Mouse (Mus musculus) E14TG2a.4 (cell line): ENCODE measurements around the gene AI413582.

Experiments used
- CTCF ChIP-seq: conservative IDR thresholded peaks from 2 replicates; pipeline ENCODE4 v1.5.1; 2014; ENCODE audit warnings: low read length
- NANOG ChIP-seq: IDR thresholded peaks from 2 replicates; pipeline ENCODE4 v1.6.1; 2014; ENCODE audit warnings: borderline replicate concordance, low read length, mixed read lengths
- POU5F1 ChIP-seq: IDR thresholded peaks from 2 replicates; pipeline ENCODE4 v1.6.1; 2014; ENCODE audit warnings: low read length, borderline replicate concordance

DNA sequence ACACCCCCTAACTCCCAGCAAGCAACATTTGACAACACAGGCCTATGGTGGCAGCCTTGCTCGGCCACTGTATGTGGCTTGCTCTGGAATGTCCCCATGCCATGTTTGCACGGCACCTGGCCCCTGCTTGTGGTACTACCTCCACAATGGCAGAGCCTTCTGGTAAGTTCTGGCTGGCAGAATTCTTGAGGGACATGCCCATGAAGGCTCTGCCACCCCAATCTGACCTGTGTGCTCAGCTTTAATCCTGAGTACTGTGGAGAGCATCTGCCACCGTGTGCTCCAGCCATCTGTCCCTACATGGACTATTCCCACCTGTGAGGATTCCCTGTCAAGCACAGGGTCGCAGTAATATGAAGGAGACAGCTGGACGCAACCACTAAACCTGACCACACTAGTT is 35.3 kb upstream of the AI413582 start:
- TF ChIP-seq NANOG (no peak), CTCF (no peak), POU5F1 (no peak)
